Comparison of ENCODE assay signal across 8 mouse cellular contexts in genomic region chr3:153943901-153944334, GRCm38 (mm10). TPM values are rescaled to one million over a fixed set of nuclear protein-coding genes. Genes with fewer than 3 reads are reported as not detected.
DNase-seq lines count a peak whose midpoint lies in the region; ATAC-seq and TF ChIP-seq lines count a peak whose summit lies in the region.

No protein-coding gene starts in this region.

- no peaks in the 10 kb centered on the region; the same call in 1 of the 2 replicates for H3K79me2 ChIP-seq in liver, adult 2 months (ENCODE audit: control insufficient read depth, insufficient read depth, low read length)

- DNase-seq in liver, adult 2 months (ENCODE audit: extremely low read depth, low read depth, low spot score): peak; percentile 67
- no peak for DNase-seq in liver
- peak; percentile 20 for DNase-seq in c-Kit-negative CD71-positive TER-119-positive erythroid progenitor cells, embryonic 14.5 days (ENCODE audit: low read depth, low spot score)
- no peak for DNase-seq in hindbrain, embryonic 11.5 days (ENCODE audit: low spot score)
- peak; percentile 7 for DNase-seq in mesoderm, embryonic 11.5 days (ENCODE audit: low read depth, low spot score)
- no peak for DNase-seq in ovary, postnatal 10 days (ENCODE audit: low spot score)
- DNase-seq in frontal cortex, postnatal 36 days (ENCODE audit: low spot score in 2 of 2): no peak
- DNase-seq in gastrocnemius, postnatal 25 days: no peak

- peaks cover 13% of the 10 kb centered on the region for H3K36me3 ChIP-seq in liver, adult 2 months (ENCODE audit: control insufficient read depth, insufficient read depth, low read length)
- H3K36me3 ChIP-seq in hindbrain, embryonic 11.5 days (ENCODE audit: control insufficient read depth, insufficient read depth, low read length): no peaks in the 10 kb centered on the region

- H3K4me1 ChIP-seq in liver, adult 2 months (ENCODE audit: control insufficient read depth, insufficient read depth, low read length): peaks cover 15% of the 10 kb centered on the region
- no peaks in the 10 kb centered on the region for H3K4me1 ChIP-seq in hindbrain, embryonic 11.5 days (replicated peaks; ENCODE audit: control insufficient read depth, insufficient read depth, low read length)

- H3K9ac ChIP-seq in liver, adult 2 months (ENCODE audit: low read depth, low read length): peak overlapping the region; percentile 88
- peak overlapping the region; percentile 73 for H3K9ac ChIP-seq in hindbrain, embryonic 11.5 days (ENCODE audit: low read depth, low read length)

- peak overlapping the region; percentile 60 for H3K4me2 ChIP-seq in hindbrain, embryonic 11.5 days (replicated peaks; ENCODE audit: low read depth, low read length)

- H3K27me3 ChIP-seq in liver, adult 2 months (ENCODE audit: control insufficient read depth, insufficient read depth, low read length): no peaks in the 10 kb centered on the region
- H3K27me3 ChIP-seq in hindbrain, embryonic 11.5 days (ENCODE audit: control insufficient read depth, insufficient read depth, low read length): no peaks in the 10 kb centered on the region

- ATAC-seq in hindbrain, embryonic 11.5 days (ENCODE audit: low FRiP score): peak; percentile 59

- H3K4me3 ChIP-seq in liver, adult 2 months (ENCODE audit: insufficient read depth, low read depth, low read length): peak overlapping the region; percentile 79
- peak overlapping the region; percentile 69 for H3K4me3 ChIP-seq in hindbrain, embryonic 11.5 days (ENCODE audit: low read depth, low read length)

- no peak for TF ChIP-seq POLR2A in liver, adult 2 months (IDR thresholded peaks at IDR 0.05; ENCODE audit: extremely low read depth, insufficient read depth, low read length)

- no peaks in the 10 kb centered on the region for H3K9me3 ChIP-seq in hindbrain, embryonic 11.5 days (ENCODE audit: control insufficient read depth, low read length)

- no peak for TF ChIP-seq CTCF in liver, adult 2 months (IDR thresholded peaks at IDR 0.05; ENCODE audit: low read depth, low read length)

- H3K27ac ChIP-seq in liver, adult 2 months (replicated peaks; ENCODE audit: insufficient read depth, low read depth, low read length): peak overlapping the region; percentile 86
- peak overlapping the region; percentile 70 for H3K27ac ChIP-seq in hindbrain, embryonic 11.5 days (ENCODE audit: low read depth, low read length)

- under 1% methylated on average over 19 of the region's 19 CpGs for WGBS in liver, adult 2 months
- WGBS in hindbrain, embryonic 11.5 days: under 1% methylated on average over 19 of the region's 19 CpGs

RNA-seq across cellular contexts. Expression of gene Acadm, which starts 0.5 kb away (rescaled TPM):
- total RNA-seq in liver, adult 2 months (2014; rRNA removed): 320 and 383 TPM in 2 replicates
- polyA plus RNA-seq in liver, adult 2 months (2012; rRNA removed): 91.8 and 151 TPM in 2 replicates
- polyA plus RNA-seq in hindbrain, embryonic 11.5 days (2014; fragmentation: Nextera tagmentation; extraction: Ambion mirVana): 55.0 and 63.6 TPM in 2 replicates
- 100 to 1,000 TPM; 256 to 346 TPM for total RNA-seq in gastrocnemius, postnatal 25 days (2021)

RNA-seq across cellular contexts. Expression of gene Slc44a5, which starts 29.3 kb away (rescaled TPM):
- total RNA-seq in liver, adult 2 months (2014; rRNA removed): not detected in 2 replicates
- not detected in 2 replicates for polyA plus RNA-seq in liver, adult 2 months (2012; rRNA removed)
- polyA plus RNA-seq in hindbrain, embryonic 11.5 days (2014; fragmentation: Nextera tagmentation; extraction: Ambion mirVana): 6.2 and 8.1 TPM in 2 replicates
- total RNA-seq in gastrocnemius, postnatal 25 days (2021): under 1 TPM; 0.13 to 0.27 TPM

RNA-seq across cellular contexts. Expression of gene Rabggtb, which starts 31.1 kb away (rescaled TPM):
- total RNA-seq in liver, adult 2 months (2014; rRNA removed): 57.5 and 57.8 TPM in 2 replicates
- polyA plus RNA-seq in liver, adult 2 months (2012; rRNA removed): 26.7 and 38.6 TPM in 2 replicates
- polyA plus RNA-seq in hindbrain, embryonic 11.5 days (2014; fragmentation: Nextera tagmentation; extraction: Ambion mirVana): 41.8 and 43.6 TPM in 2 replicates
- 10 to 100 TPM; 64.1 to 65.0 TPM for total RNA-seq in gastrocnemius, postnatal 25 days (2021)

RNA-seq across cellular contexts. Expression of gene Msh4, which starts 38.0 kb away (rescaled TPM):
- 0.07 and 0.09 TPM in 2 replicates for total RNA-seq in liver, adult 2 months (2014; rRNA removed)
- not detected in 2 replicates for polyA plus RNA-seq in liver, adult 2 months (2012; rRNA removed)
- 0.05 and 0.08 TPM in 2 replicates for polyA plus RNA-seq in hindbrain, embryonic 11.5 days (2014; fragmentation: Nextera tagmentation; extraction: Ambion mirVana)
- not detected for total RNA-seq in gastrocnemius, postnatal 25 days (2021)

Comparison
In these comparisons a context has a peak if more than half of its experiments do, and no peak if none do; other contexts are left out.
1. DNase-seq: peak in liver, adult 2 months (single experiment), c-Kit-negative CD71-positive TER-119-positive erythroid progenitor cells, embryonic 14.5 days (single experiment) and mesoderm, embryonic 11.5 days (single experiment); none in liver (single experiment), hindbrain, embryonic 11.5 days (single experiment), ovary, postnatal 10 days (single experiment), frontal cortex, postnatal 36 days (0 of 2) and gastrocnemius, postnatal 25 days (single experiment).